Mouse (Mus musculus) testis, adult 2 months (tissue): ENCODE measurements around the gene Fut2.

ENCODE experiments used
- CTCF ChIP-seq: fragments of 200-500 bp; IDR thresholded peaks from 2 replicates; pipeline ENCODE4 v1.5.1; 2012; ENCODE audit warnings: low read depth, mild to moderate bottlenecking, inconsistent platforms, low read length, moderate library complexity; ENCODE audit not compliant: control insufficient read depth, insufficient read depth, insufficient replicate concordance
- POLR2A ChIP-seq: fragments of 200-500 bp; IDR thresholded peaks from 2 replicates; pipeline ENCODE4 v1.6.1; 2012; ENCODE audit warnings: low read depth, mild to moderate bottlenecking, inconsistent platforms, low read length, moderate library complexity; ENCODE audit not compliant: control insufficient read depth

GRCm38 (mm10) chr7:45605704-45606289 lies 60.4 kb downstream of the Fut2 start:
- TF ChIP-seq POLR2A (no peak), CTCF (no peak)
